Mouse (Mus musculus) ES-Bruce4 (cell line): Measurements from ENCODE around the gene Sart3. TPM values are rescaled to one million over a fixed set of nuclear protein-coding genes. Genes with fewer than 3 reads are reported as not detected.
"Not testable (repeated sequence)": the region's sequence is repeated elsewhere in the genome, so short reads cannot be mapped to it uniquely, and the experiment has no call there.

Source experiments
- H3K27ac ChIP-seq: 2 replicates; pipeline ENCODE4 v1.5.1; 2012; ENCODE audit warnings: low read length, inconsistent platforms; ENCODE audit not compliant: insufficient read depth
- H3K27me3 ChIP-seq: 2 replicates; pipeline ENCODE4 v1.6.1; 2012; ENCODE audit warnings: mild to moderate bottlenecking, low read length, inconsistent platforms; ENCODE audit not compliant: control insufficient read depth, poor library complexity, insufficient read depth, severe bottlenecking
- H3K36me3 ChIP-seq: 2 replicates; pipeline ENCODE4 v1.6.1; 2012; ENCODE audit warnings: inconsistent platforms, mild to moderate bottlenecking, low read length, moderate library complexity; ENCODE audit not compliant: control insufficient read depth, poor library complexity, insufficient read depth, severe bottlenecking
- H3K4me1 ChIP-seq: one replicate; pipeline ENCODE4 v1.8.1; 2011; ENCODE audit warnings: low read length; ENCODE audit not compliant: control insufficient read depth, insufficient read depth
- H3K4me3 ChIP-seq: 2 replicates; pipeline ENCODE4 v1.5.1; 2011; ENCODE audit warnings: low read depth, mild to moderate bottlenecking, low read length
- H3K9ac ChIP-seq: 2 replicates; pipeline ENCODE4 v1.6.1; 2012; ENCODE audit warnings: low read depth, mild to moderate bottlenecking, inconsistent platforms; ENCODE audit not compliant: poor library complexity, severe bottlenecking
- H3K9me3 ChIP-seq: replicated peaks from 2 replicates; pipeline ENCODE4 v1.6.1; 2012; ENCODE audit warnings: mild to moderate bottlenecking, low read length, inconsistent platforms; ENCODE audit not compliant: control insufficient read depth, poor library complexity, insufficient read depth, severe bottlenecking
- CTCF ChIP-seq: IDR thresholded peaks from one replicate; pipeline ENCODE4 v1.8.1; 2011; ENCODE audit warnings: low read depth, low read length
- EP300 ChIP-seq: IDR thresholded peaks from 2 replicates; pipeline ENCODE4 v1.6.1; 2011; ENCODE audit warnings: low read depth, low read length; ENCODE audit not compliant: insufficient read depth
- POLR2A ChIP-seq: IDR thresholded peaks from one replicate; pipeline ENCODE4 v1.8.1; 2011; ENCODE audit warnings: low read length; ENCODE audit not compliant: insufficient read depth
- polyA plus RNA-seq: library from polyadenylated mRNA; stranded (reverse); fragments of >200 nt; gene quantifications from 2 replicates; pipeline ENCODE4 v1.2.4, GENCODE M21; 2011; ENCODE audit warnings: low read depth; ENCODE audit not compliant: missing spikeins, insufficient read depth, insufficient read length

Gene Sart3
- polyA plus RNA-seq, 1 experiment = 45.0 TPM

DNA sequence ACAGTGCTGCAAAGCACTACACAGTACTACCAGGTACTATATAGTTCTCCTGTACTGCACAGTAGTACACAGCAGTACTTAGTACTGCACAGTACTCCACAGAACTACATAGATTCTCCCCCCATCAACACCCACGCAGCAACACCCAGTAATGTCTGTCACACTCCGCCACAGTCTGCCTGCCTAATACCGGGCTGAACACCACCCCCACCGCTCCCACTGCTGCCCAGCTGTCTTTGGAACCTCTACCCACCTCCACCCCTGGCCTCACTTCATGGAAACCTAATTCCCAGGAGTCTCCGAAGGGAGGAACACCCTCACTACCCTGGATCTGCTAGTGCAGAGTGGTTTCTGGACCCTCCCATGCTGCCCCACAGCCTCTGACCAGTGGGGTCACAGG is 8.5 kb upstream of the Sart3 start:
- TF ChIP-seq POLR2A = no peak
- TF ChIP-seq CTCF = no peak
- TF ChIP-seq EP300 = no peak
- H3K27ac ChIP-seq = no peak overlapping the region

DNA sequence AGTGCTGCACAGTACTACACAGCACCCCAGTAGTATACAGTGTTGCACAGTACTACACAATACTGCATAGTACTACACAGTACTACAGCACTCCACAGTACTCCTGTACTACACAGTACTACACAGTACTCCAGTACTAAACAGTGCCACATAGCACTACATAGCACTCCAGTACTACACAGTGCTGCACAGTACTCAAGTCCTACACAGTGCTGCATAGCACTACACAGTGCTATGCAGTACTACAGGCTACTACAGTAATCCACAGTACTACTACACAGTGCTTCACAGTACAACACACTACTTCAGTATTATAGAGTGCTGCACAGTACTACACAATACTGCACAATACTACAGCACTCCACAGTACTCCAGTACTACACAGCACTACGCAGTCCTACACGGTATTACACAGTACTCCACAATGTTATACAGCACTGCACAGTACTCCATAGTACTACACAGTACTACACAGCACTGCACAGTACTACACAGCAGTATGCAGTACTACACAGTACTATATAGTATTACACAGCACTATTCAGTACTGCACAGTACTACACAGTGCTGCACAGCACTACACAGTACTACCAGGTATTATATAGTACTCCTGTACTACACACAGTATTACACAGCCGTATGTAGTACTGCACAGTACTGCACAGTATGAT is 7.9 kb upstream of the Sart3 start:
- H3K27ac ChIP-seq = no peak overlapping the region
- no peak for TF ChIP-seq CTCF
- no peak for TF ChIP-seq POLR2A
- TF ChIP-seq EP300 = no peak

More for the DNA sequence above, 8.5 kb upstream of the Sart3 start:
- Histone ChIP-seq H3K27me3 (no peaks in the 10 kb centered on the region), H3K4me1 (no peaks in the 10 kb centered on the region), H3K9ac (no peak overlapping the region), H3K4me3 (no peak overlapping the region), H3K9me3 (no peaks in the 10 kb centered on the region), H3K36me3 (no peaks in the 10 kb centered on the region)

GRCm38 (mm10) chr5:113779569-113779968 is 7.3 kb upstream of the Sart3 start:
- Histone ChIP-seq H3K36me3 (peaks cover 6% of the 10 kb centered on the region; the same call in 1 of the 2 replicates), H3K4me1 (no peaks in the 10 kb centered on the region), H3K4me3 (no peak overlapping the region), H3K9ac (no peak overlapping the region), H3K27ac (no peak overlapping the region), H3K27me3 (no peaks in the 10 kb centered on the region), H3K9me3 (no peaks in the 10 kb centered on the region)
- TF ChIP-seq EP300 (no peak), POLR2A (no peak), CTCF (no peak)

More for the DNA sequence above, 7.9 kb upstream of the Sart3 start:
- Histone ChIP-seq H3K36me3 (peaks cover 2% of the 10 kb centered on the region; the same call in 1 of the 2 replicates), H3K9me3 (no peaks in the 10 kb centered on the region), H3K4me3 (no peak overlapping the region), H3K9ac (no peak overlapping the region), H3K4me1 (no peaks in the 10 kb centered on the region), H3K27me3 (no peaks in the 10 kb centered on the region)

DNA sequence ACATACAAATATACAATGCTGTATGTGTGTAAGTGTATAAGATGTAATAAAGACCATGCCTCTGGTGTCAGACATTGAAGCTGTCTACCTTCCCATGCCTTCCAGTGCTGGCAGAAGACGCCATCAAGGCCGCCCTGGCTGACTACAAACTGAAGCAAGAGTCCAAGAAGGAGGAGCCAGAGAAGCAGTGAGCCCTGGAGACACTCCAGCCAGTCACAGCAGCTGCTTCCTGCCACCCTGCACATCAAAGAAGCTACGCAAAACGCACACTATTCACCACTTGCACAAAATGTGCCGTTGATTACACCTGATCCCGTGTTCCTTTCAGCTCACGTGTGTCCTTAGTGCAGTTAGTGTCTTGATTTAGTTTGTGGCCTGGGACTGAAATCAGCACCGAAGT is 5.4 kb upstream of the Sart3 start:
- H3K36me3 ChIP-seq, H3K4me1 ChIP-seq, H3K9me3 ChIP-seq, H3K4me3 ChIP-seq, H3K27ac ChIP-seq, H3K9ac ChIP-seq, H3K27me3 ChIP-seq: not testable (repeated sequence)

- no peak overlapping the region for H3K4me3 ChIP-seq
- H3K9me3 ChIP-seq = no peaks in the 10 kb centered on the region
- H3K4me1 ChIP-seq = no peaks in the 10 kb centered on the region
- H3K27me3 ChIP-seq = no peaks in the 10 kb centered on the region
- no peak for TF ChIP-seq POLR2A
- no peak for TF ChIP-seq EP300
- no peak overlapping the region for H3K27ac ChIP-seq
- peaks cover 6% of the 10 kb centered on the region; the same call in 1 of the 2 replicates for H3K36me3 ChIP-seq
- H3K9ac ChIP-seq = no peak overlapping the region
Observed at GRCm38 (mm10) chr5:113776896-113777226, 4.6 kb upstream of the Sart3 start.

- no peak overlapping the region for H3K27ac ChIP-seq
- no peak for TF ChIP-seq POLR2A
- no peak for TF ChIP-seq EP300
- no peak for TF ChIP-seq CTCF
- no peak overlapping the region for H3K9ac ChIP-seq
- no peaks in the 10 kb centered on the region for H3K9me3 ChIP-seq
- peaks cover 6% of the 10 kb centered on the region; the same call in 1 of the 2 replicates for H3K36me3 ChIP-seq
- no peaks in the 10 kb centered on the region for H3K4me1 ChIP-seq
- no peaks in the 10 kb centered on the region for H3K27me3 ChIP-seq
- H3K4me3 ChIP-seq = no peak overlapping the region
Observed at GRCm38 (mm10) chr5:113776128-113776895, 4.0 kb upstream of the Sart3 start.
